Mouse (Mus musculus) Patski (cell line): ENCODE measurements at regions not wholly inside any gene's neighbourhood (a gene's known extent, or its start where the extent isn't known, plus 50 kb on each side); places are given as distances from the start of the nearest gene placed in this dataset.

Experiments
- ATAC-seq: fragments of 100-300 bp; one replicate; pipeline ENCODE4 v1.8.0; 2021
- CTCF ChIA-PET: fragments of 350-600 bp; sonication (Branson Sonifier 250); formaldehyde crosslinking; loops from one replicate; lab custom pipeline; 2022; ENCODE audit warnings: inconsistent platforms; lab: Charles Lee
- POLR2A ChIA-PET: fragments of 350-600 bp; sonication (Branson Sonifier 250); formaldehyde crosslinking; loops from one replicate; lab custom pipeline; 2022; ENCODE audit warnings: antibody characterized with exemption, inconsistent platforms; lab: Charles Lee
- DNase-seq: peaks from one replicate; pipeline ENCODE4 v3.0.0-alpha.2; 2011; ENCODE audit warnings: low read depth, low spot score
- H3K27me3 ChIP-seq: fragments of 371-371 bp; one replicate; pipeline ENCODE4 v1.5.1; 2021
- CTCF ChIP-seq: fragments of 100-300 bp; IDR thresholded peaks from one replicate; pipeline ENCODE4 v1.5.1; 2021
- in situ Hi-C: fragments of 300-500 bp; cut with MboI; formaldehyde crosslinking; loops from 3 replicates; pipeline ENCODE4 v1.11.1; 2018; ENCODE audit warnings: low pct_unique_long_range_greater_than_20kb, mixed read lengths

DNA sequence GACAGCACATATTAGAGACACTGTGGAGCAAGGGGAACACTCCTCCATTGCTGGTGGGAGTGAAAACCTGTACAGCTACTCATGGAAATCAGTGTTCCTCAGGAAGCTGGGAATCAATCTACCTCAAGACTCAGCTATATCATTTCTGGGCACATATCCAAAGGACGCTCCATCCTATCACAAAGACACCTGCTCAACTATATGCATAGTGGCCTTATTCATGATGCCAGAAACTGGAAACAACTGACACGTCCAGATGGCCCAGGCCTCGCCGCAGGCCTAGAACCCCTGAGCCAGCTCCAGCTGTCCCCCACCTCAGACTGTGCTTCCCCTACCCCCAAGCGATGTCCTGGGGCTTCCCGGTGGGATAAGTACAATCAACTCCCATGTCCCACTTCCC lies 116.3 kb upstream of the Bach2 start:
- no peak for ATAC-seq
- TF ChIP-seq CTCF, result no peak
- no peak for DNase-seq
- no peaks in the 10 kb centered on the region for H3K27me3 ChIP-seq
- ChIA-PET POLR2A (no interaction called here), CTCF (interaction anchor here (1.3 kb wide), 1 partner anchor 10 kb away, joined by 3 read pairs; no protein-coding TSS in a partner anchor)
- in situ Hi-C loops, result no loop called here

DNA sequence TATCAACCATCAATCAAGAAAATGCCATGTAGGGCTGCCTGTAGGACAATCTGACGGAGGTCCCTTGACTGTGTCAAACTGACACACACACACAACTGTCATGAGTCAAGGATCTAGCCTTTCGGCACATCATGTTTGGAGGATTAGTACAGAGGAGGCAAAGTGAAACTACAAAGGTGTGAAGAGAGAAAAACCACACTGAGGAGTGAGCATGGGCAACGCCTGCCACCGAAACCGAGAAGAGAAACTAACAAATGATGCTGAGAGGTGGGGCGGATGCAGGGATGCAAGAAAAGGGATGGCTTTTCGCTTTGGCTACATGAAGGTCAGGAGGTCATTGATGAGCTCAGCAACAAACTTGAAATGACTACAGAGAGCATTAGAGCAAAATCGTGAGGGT lies 111.8 kb upstream of the Bach2 start:
- CTCF ChIA-PET, result no interaction called here

DNA sequence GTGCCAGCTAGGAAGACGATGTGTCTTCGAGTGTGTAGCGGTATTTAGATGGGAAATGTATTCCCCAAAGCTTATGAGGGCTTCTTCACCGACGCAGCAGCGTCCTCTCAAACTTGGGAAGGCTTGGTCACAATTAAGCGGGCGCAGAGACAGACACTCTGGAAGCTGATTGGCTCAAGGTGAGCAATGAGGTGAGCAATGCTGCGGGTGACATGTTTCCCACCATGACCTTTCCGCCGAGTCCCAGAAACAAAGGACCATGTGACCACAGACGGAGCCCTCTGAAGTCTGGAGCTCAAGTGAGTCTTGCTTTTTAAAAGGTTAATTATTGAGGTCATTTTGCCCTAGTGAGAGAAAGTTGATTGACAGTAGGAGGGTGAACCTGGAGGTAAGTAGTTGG lies 108.0 kb upstream of the Bach2 start:
- H3K27me3 ChIP-seq, result no peaks in the 10 kb centered on the region
- POLR2A ChIA-PET, result no interaction called here
- in situ Hi-C loops, result no loop called here
- no peak for TF ChIP-seq CTCF
- DNase-seq (no peak), ATAC-seq (no peak)
- CTCF ChIA-PET, result interaction anchor here (0.7 to 1.3 kb wide), 2 partner anchors 14 to 17 kb away, joined by 3 read pairs; no protein-coding TSS in a partner anchor

More for the DNA sequence above, 111.8 kb upstream of the Bach2 start:
- POLR2A ChIA-PET, result no interaction called here
- ATAC-seq (no peak), DNase-seq (no peak)
- no peak for TF ChIP-seq CTCF
- no peaks in the 10 kb centered on the region for H3K27me3 ChIP-seq
- in situ Hi-C loops, result no loop called here

DNA sequence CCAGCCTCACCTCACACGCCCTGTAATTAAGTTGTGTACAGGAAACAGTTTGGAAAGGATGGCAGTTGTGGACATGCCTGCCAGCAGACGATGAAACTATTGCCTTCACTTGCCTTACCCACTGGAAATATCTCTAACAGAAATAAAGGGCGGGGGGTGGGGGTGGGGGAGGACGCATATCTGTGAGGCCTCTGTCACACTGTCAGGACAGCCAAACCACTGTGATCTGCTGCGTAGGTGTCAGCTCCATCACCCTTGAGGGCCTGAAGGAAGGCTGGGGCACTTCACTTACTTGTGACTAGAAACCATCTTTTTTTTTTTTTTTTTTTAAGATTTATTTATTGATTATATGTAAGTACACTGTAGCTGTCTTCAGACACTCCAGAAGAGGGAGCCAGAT lies 106.8 kb upstream of the Bach2 start:
- no peaks in the 10 kb centered on the region for H3K27me3 ChIP-seq
- ATAC-seq (no peak), DNase-seq (no peak)
- in situ Hi-C loops, result no loop called here
- TF ChIP-seq CTCF, result no peak
- CTCF ChIA-PET, result interaction anchor here (0.6 kb wide), 1 partner anchor 75 kb away, joined by 3 read pairs; no protein-coding TSS in a partner anchor
- POLR2A ChIA-PET, result no interaction called here

DNA sequence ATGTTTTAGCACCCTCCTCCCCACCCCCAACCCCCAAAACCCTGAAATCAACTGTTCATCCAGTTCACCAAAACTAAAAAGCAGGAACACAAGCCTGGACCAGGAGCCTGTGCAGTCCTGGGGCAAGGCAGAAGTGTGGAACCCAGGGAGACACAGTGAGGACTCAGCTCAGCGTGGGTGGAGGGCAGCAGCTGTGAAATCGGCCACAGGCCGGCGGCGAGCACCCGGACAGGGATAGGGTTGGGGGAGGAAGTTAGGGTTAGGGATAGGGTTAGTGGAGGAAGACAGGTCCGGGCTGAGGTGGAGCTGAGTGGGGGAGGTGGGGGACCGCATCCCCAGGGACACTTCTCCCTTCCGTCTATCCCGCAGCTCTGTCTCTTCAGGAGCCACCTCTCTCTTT lies 102.5 kb upstream of the Bach2 start:
- no peak for TF ChIP-seq CTCF
- POLR2A ChIA-PET, result no interaction called here

DNA sequence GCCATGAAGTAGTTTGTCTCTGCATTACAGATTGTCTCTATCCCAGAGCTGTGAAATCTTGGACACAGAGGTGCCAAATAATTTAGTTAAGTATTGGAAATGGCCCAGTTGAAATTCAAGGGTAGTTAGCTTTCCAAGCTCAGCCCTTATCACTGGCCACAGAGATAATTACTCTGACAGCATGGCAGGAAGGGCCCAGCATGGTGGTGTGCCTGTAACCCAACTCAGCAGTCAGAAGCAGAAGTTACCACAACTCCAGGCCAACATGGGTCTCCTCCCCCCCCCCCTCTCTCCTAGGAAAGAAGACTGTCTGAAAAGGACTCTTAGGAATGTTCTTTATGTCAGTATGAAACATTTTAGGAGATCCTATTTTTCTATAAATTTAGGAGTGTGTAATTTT lies 101.4 kb upstream of the Bach2 start:
- in situ Hi-C loops, result no loop called here
- no peaks in the 10 kb centered on the region for H3K27me3 ChIP-seq
- no peak for DNase-seq
- ChIA-PET POLR2A (no interaction called here), CTCF (no interaction called here)
- ATAC-seq, result no peak
- no peak for TF ChIP-seq CTCF

More for the DNA sequence above, 102.5 kb upstream of the Bach2 start:
- no peaks in the 10 kb centered on the region for H3K27me3 ChIP-seq
- DNase-seq, result no peak
- CTCF ChIA-PET, result no interaction called here
- in situ Hi-C loops, result no loop called here
- no peak for ATAC-seq

DNA sequence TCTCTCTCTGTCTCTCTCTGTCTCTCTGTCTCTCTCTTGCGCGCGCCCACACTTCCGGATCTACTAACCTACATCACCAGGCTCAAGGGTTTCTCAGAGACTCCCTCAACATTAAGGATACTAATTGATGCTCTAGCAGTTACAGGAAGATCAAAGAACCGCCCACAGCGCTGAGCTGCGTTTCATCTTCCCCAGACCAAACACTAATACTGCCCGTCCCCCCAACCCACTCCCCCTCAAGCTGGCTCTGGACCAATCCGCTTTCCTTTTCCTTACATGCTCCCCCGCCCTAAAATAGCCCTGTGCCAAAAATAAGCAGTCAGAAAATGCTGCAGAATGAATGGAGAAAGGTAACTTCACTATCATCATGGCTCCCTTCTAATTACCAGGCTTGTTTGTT lies 100.6 kb upstream of the Bach2 start:
- ATAC-seq, result no peak
- in situ Hi-C loops, result no loop called here
- TF ChIP-seq CTCF, result no peak
- ChIA-PET CTCF (no interaction called here), POLR2A (no interaction called here)
- no peaks in the 10 kb centered on the region for H3K27me3 ChIP-seq
- no peak for DNase-seq

DNA sequence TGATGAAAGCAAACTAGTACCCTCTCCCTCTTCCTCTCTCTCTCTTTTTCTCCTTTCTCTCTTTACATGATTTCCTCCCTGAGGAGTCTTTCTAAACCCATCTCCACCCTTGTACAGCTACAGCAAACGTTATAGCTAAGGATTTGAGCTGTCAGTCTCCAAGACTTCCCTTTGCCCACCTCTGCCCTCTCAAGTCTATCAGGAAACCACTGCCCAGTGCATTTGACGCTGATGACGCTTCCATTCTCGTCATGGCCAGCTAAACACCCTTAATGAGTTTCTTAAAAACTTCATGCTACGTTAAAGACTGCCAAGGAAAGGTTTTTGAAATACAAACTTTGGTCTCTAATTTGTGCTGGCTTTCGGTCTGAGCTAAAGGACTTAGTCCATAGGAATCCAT lies 99.0 kb upstream of the Bach2 start:
- no peak for DNase-seq
- POLR2A ChIA-PET, result no interaction called here
- H3K27me3 ChIP-seq, result no peaks in the 10 kb centered on the region
- CTCF ChIA-PET, result interaction anchor here (0.9 to 1.2 kb wide), 2 partner anchors 17 to 25 kb away, joined by 3 read pairs; no protein-coding TSS in a partner anchor
- TF ChIP-seq CTCF, result no peak
- no peak for ATAC-seq
- in situ Hi-C loops, result no loop called here

DNA sequence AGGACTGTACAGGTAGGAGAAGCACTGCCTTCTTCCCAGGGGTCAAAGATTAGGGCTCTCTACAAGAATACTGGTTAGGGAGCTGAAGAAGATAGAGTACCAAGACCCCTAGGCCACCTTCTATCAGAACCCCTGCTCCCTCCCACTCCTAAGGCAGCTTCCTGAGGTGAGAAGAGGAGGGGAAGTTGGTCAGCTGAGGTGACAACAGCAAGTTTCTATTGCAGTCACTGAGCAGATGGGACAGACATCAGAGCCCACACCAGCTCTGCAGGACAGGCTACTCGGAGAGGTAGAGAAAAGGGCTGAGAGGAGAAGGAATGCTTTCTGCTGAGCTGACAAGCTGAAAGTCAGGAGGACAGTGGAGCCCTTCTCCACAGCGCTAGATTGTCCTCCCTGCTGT lies 98.5 kb upstream of the Bach2 start:
- DNase-seq (no peak), ATAC-seq (no peak)
- H3K27me3 ChIP-seq, result no peaks in the 10 kb centered on the region
- no peak for TF ChIP-seq CTCF
- in situ Hi-C loops, result no loop called here
- ChIA-PET POLR2A (no interaction called here), CTCF (interaction anchor here (0.9 to 1.2 kb wide), 2 partner anchors 17 to 25 kb away, joined by 3 read pairs; no protein-coding TSS in a partner anchor)

DNA sequence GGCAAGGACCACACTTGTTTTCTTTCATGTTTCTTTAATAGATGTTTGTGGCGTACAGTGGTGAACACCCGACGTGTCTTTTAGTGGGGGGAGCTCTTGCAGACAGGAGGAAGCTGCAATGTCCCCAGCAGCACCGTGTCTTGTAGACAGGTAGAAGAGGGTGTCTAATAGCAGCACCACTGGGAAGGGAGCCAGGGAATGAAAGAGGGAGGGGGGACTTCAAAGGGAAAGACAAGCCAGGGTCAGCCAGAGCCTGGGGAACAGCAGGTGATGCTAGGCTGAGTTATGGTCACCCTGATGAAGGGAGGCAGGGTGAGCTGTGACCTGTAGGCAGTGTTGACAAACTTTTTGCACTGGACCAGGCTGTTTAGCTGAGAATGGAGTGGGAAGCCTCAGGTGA lies 96.4 kb upstream of the Bach2 start:
- ATAC-seq (no peak), DNase-seq (no peak)
- ChIA-PET POLR2A (no interaction called here), CTCF (interaction anchor here (1.4 kb wide), 1 partner anchor 12 kb away, joined by 3 read pairs; no protein-coding TSS in a partner anchor)
- in situ Hi-C loops, result no loop called here
- no peak for TF ChIP-seq CTCF
- no peaks in the 10 kb centered on the region for H3K27me3 ChIP-seq

DNA sequence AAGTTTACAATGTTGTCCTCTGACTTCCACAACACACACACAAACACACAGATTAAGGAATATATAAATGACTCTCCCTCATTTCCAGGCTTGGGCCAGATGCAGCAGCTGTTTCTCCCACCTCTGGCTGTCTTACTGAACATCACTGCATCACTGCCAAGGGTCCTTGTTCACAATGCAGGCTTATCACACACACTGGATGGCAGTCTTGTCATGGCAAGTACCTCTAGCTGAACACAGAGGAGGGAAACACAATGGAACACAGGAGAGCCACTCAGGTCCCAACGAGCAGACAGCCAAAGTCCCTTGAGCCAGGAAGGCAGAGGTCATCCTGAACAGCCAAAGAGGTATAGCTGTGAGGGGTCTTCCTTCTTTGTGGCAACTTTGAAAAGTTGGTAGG lies 91.5 kb upstream of the Bach2 start:
- in situ Hi-C loops, result no loop called here
- ATAC-seq (no peak), DNase-seq (no peak)

DNA sequence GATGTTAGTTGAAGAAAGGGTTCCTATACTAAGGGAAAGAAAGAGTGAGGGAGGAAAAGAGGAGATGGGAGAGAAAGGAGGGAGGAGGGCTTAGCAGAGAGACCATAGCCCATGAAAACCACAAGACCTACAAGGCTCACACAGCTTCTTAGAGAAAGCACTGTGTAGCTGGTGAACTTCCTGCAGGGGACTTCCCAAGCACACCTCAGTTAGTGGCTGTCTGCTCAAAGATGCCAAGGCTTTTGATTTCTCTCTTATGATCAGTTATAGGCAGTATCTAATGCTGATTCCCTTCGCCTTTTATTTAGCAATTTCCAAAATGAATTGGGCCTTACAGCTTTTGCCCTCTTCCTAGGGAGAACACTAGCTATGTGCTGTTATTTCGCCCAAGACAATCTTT lies 90.0 kb upstream of the Bach2 start:
- DNase-seq, result no peak
- POLR2A ChIA-PET, result no interaction called here

More for the DNA sequence above, 91.5 kb upstream of the Bach2 start:
- ChIA-PET CTCF (interaction anchor here (1.2 kb wide), 2 partner anchors 12 to 13 kb away, joined by 3 read pairs; no protein-coding TSS in a partner anchor), POLR2A (no interaction called here)
- no peak for TF ChIP-seq CTCF
- H3K27me3 ChIP-seq, result no peaks in the 10 kb centered on the region

More for the DNA sequence above, 90.0 kb upstream of the Bach2 start:
- H3K27me3 ChIP-seq, result no peaks in the 10 kb centered on the region
- in situ Hi-C loops, result no loop called here
- ATAC-seq, result no peak
- CTCF ChIA-PET, result interaction anchor here (1.2 kb wide), 1 partner anchor 14 kb away, joined by 3 read pairs; no protein-coding TSS in a partner anchor
- no peak for TF ChIP-seq CTCF
